Mouse (Mus musculus): ENCODE measurements around the gene Cbwd1.

DNA sequence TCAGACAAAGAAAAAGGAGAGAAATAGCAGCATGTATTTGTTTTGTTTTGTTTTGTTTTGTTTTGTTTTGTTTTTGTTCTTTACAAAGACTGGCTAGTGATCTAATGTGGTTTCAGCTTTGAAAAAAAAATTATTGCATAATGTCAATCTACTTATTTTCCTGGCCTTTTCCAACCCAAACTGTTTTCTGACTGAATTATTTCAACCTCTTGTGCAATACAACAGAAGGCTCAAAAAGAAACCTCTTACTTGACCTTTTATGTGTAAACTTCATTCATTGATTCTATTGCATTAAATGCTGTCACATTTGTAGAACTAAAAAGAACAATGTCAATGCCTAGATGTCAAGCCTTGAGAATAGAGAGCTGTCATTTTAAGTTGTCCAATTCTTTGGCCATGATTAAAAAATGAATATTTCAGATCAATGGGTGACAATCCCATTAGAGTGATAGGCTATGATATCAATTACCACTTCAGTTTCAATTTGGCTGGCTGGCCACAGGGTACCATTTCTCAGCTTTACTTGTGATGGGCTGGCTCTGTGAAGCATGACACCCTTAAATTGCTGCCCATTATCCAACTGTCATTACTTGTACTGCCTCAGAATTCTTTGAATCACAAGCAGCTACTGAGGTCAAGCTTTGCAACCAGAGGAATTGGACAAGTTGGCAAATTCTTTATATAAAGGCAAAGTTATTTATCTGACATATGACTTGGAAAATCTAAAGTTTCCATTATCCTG is 15.7 kb downstream of the Cbwd1 start:
- TF ChIP-seq CTCF (IDR thresholded peaks at IDR 0.05; ENCODE audit: borderline replicate concordance, control insufficient read depth, extremely low read depth, insufficient read depth, low read length, poor library complexity) (no peak), POLR2A (IDR thresholded peaks at IDR 0.05; ENCODE audit: control insufficient read depth, extremely low read depth, insufficient read depth, low read length, poor library complexity) (no peak)
